Mouse (Mus musculus) liver, embryonic 13.5 days (tissue): Measurements from ENCODE around the gene L1td1. TPM values are rescaled to one million over a fixed set of nuclear protein-coding genes. Genes with fewer than 3 reads are reported as not detected.

Experiments used
- ATAC-seq: fragments of 200-750 bp; cut with Nextera tagmentation; 2 replicates; pipeline ENCODE4 v1.8.0; 2017; ENCODE audit warnings: low read depth, mild to moderate bottlenecking, moderate number of reproducible peaks, moderate library complexity
- DNase-seq: peaks from one replicate; pipeline ENCODE4 v3.0.0; 2022
- H3K27ac ChIP-seq: fragments of 300-500 bp; sonication (generic); 2 replicates; pipeline ENCODE4 v1.5.1; 2015; ENCODE audit warnings: moderate library complexity, mild to moderate bottlenecking, inconsistent platforms
- H3K27me3 ChIP-seq: fragments of 300-500 bp; sonication (generic); 2 replicates; pipeline ENCODE4 v1.6.1; 2015; ENCODE audit warnings: mild to moderate bottlenecking, inconsistent platforms
- H3K36me3 ChIP-seq: fragments of 300-500 bp; sonication (generic); 2 replicates; pipeline ENCODE4 v1.6.1; 2015; ENCODE audit warnings: mild to moderate bottlenecking, inconsistent platforms
- H3K4me1 ChIP-seq: fragments of 300-500 bp; sonication (generic); replicated peaks from 2 replicates; pipeline ENCODE4 v1.6.1; 2015; ENCODE audit warnings: inconsistent platforms
- H3K4me2 ChIP-seq: fragments of 300-500 bp; sonication (generic); 2 replicates; pipeline ENCODE4 v1.6.1; 2015; ENCODE audit warnings: inconsistent platforms, mild to moderate bottlenecking, moderate library complexity
- H3K4me3 ChIP-seq: fragments of 300-500 bp; sonication (generic); replicated peaks from 2 replicates; pipeline ENCODE4 v1.5.1; 2015; ENCODE audit warnings: mild to moderate bottlenecking, inconsistent platforms
- H3K9ac ChIP-seq: fragments of 300-500 bp; sonication (generic); 2 replicates; pipeline ENCODE4 v1.6.1; 2015; ENCODE audit warnings: mild to moderate bottlenecking, inconsistent platforms
- H3K9me3 ChIP-seq: fragments of 300-500 bp; sonication (generic); replicated peaks from 2 replicates; pipeline ENCODE4 v1.6.1; 2016; ENCODE audit warnings: inconsistent platforms
- WGBS: fragments of 180-500 bp; shearing (Covaris S2); methylation state at CpG from one replicate; pipeline ENCODE4 v1.1.7; 2015; ENCODE audit not compliant: insufficient replicate concordance; 5-methylcytosine and 5-hydroxymethylcytosine counted together
- polyA plus RNA-seq: library from polyadenylated mRNA; unstranded; fragments of >200 nt; fragmentation: Nextera tagmentation; extraction: Ambion mirVana; gene quantifications from 2 replicates; pipeline ENCODE4 v1.2.1, GENCODE M21; 2015

The L1td1 gene
- polyA plus RNA-seq, 1 experiment from 2014 or later: not detected

- H3K27ac ChIP-seq: no peak overlapping the region
These were observed 16.8 kb downstream of the L1td1 start for GRCm38 (mm10) chr4:98743209-98743905.

GRCm38 (mm10) chr4:98743906-98744210, 17.3 kb downstream of the L1td1 start:
- H3K27me3 ChIP-seq: no peaks in the 10 kb centered on the region
- H3K27ac ChIP-seq: no peak overlapping the region
- no peaks in the 10 kb centered on the region for H3K36me3 ChIP-seq
- H3K4me3 ChIP-seq: no peak overlapping the region
- no peak for ATAC-seq
- H3K4me1 ChIP-seq: no peaks in the 10 kb centered on the region
- no peak overlapping the region for H3K9ac ChIP-seq
- no peaks in the 10 kb centered on the region for H3K9me3 ChIP-seq
- 32% methylated on average over 7 of the region's 7 CpGs for WGBS
- no peak for DNase-seq
- no peak overlapping the region for H3K4me2 ChIP-seq

More at GRCm38 (mm10) chr4:98743209-98743905, 16.8 kb downstream of the L1td1 start:
- DNase-seq (no peak), ATAC-seq (no peak)
- H3K27me3 ChIP-seq: no peaks in the 10 kb centered on the region
- no peaks in the 10 kb centered on the region for H3K4me1 ChIP-seq
- H3K9me3 ChIP-seq: no peaks in the 10 kb centered on the region
- no peak overlapping the region for H3K4me2 ChIP-seq
- no peaks in the 10 kb centered on the region for H3K36me3 ChIP-seq
- no peak overlapping the region for H3K9ac ChIP-seq
- WGBS: 57% methylated on average over 3 of the region's 3 CpGs
- H3K4me3 ChIP-seq: no peak overlapping the region

GRCm38 (mm10) chr4:98754456-98754855, 27.9 kb downstream of the L1td1 start:
- 70% methylated on average over 4 of the region's 4 CpGs for WGBS
- ATAC-seq: no peak
- Histone ChIP-seq H3K4me1 (no peaks in the 10 kb centered on the region), H3K4me2 (no peak overlapping the region), H3K4me3 (no peak overlapping the region), H3K27ac (no peak overlapping the region), H3K36me3 (no peaks in the 10 kb centered on the region), H3K9me3 (no peaks in the 10 kb centered on the region), H3K27me3 (no peaks in the 10 kb centered on the region), H3K9ac (no peak overlapping the region)
- DNase-seq: no peak

- Histone ChIP-seq H3K4me3 (no peak overlapping the region), H3K36me3 (no peaks in the 10 kb centered on the region), H3K27me3 (no peaks in the 10 kb centered on the region), H3K9me3 (no peaks in the 10 kb centered on the region), H3K9ac (no peak overlapping the region), H3K27ac (no peak overlapping the region), H3K4me2 (no peak overlapping the region), H3K4me1 (no peaks in the 10 kb centered on the region)
- DNase-seq: no peak
- no peak for ATAC-seq
- WGBS: 69% methylated on average over 11 of the region's 11 CpGs
These were observed 29.6 kb downstream of the L1td1 start for GRCm38 (mm10) chr4:98756141-98756540.

- no peak overlapping the region for H3K4me3 ChIP-seq
- H3K27me3 ChIP-seq: no peaks in the 10 kb centered on the region
- no peaks in the 10 kb centered on the region for H3K9me3 ChIP-seq
- no peak for ATAC-seq
- 56% methylated on average over 4 of the region's 4 CpGs for WGBS
- H3K36me3 ChIP-seq: no peaks in the 10 kb centered on the region
- no peak overlapping the region for H3K4me2 ChIP-seq
- H3K27ac ChIP-seq: no peak overlapping the region
- H3K9ac ChIP-seq: no peak overlapping the region
- no peak for DNase-seq
- no peaks in the 10 kb centered on the region for H3K4me1 ChIP-seq
These were observed 31.7 kb downstream of the L1td1 start for GRCm38 (mm10) chr4:98758012-98758821.

GRCm38 (mm10) chr4:98758872-98759518, 32.5 kb downstream of the L1td1 start:
- H3K27ac ChIP-seq: no peak overlapping the region
- H3K27me3 ChIP-seq: no peaks in the 10 kb centered on the region
- H3K4me3 ChIP-seq: no peak overlapping the region
- H3K9ac ChIP-seq: no peak overlapping the region
- DNase-seq: no peak
- no peak overlapping the region for H3K4me2 ChIP-seq
- no peaks in the 10 kb centered on the region for H3K9me3 ChIP-seq
- H3K4me1 ChIP-seq: no peaks in the 10 kb centered on the region
- 0 out of 2 replicates have a peak, but pooled peaks have one; percentile 15 for ATAC-seq
- H3K36me3 ChIP-seq: no peaks in the 10 kb centered on the region
- 54% methylated on average over 3 of the region's 3 CpGs for WGBS

GRCm38 (mm10) chr4:98767134-98768133, 40.9 kb downstream of the L1td1 start:
- H3K9ac ChIP-seq: no peak overlapping the region
- WGBS: 67% methylated on average over 14 of the region's 14 CpGs
- DNase-seq: no peak
- H3K36me3 ChIP-seq: no peaks in the 10 kb centered on the region
- no peaks in the 10 kb centered on the region for H3K27me3 ChIP-seq
- no peak overlapping the region for H3K27ac ChIP-seq
- H3K4me3 ChIP-seq: no peak overlapping the region
- H3K4me2 ChIP-seq: no peak overlapping the region
- no peak for ATAC-seq
- no peaks in the 10 kb centered on the region for H3K4me1 ChIP-seq
- H3K9me3 ChIP-seq: no peaks in the 10 kb centered on the region

GRCm38 (mm10) chr4:98773785-98774184, 47.3 kb downstream of the L1td1 start:
- ATAC-seq: no peak

GRCm38 (mm10) chr4:98776721-98777427, 50.3 kb downstream of the L1td1 start:
- H3K9me3 ChIP-seq: no peaks in the 10 kb centered on the region
- ATAC-seq (no peak), DNase-seq (no peak)
- H3K27ac ChIP-seq: no peak overlapping the region
- 71% methylated on average over 10 of the region's 10 CpGs for WGBS
- H3K36me3 ChIP-seq: no peaks in the 10 kb centered on the region
- H3K4me1 ChIP-seq: no peaks in the 10 kb centered on the region
- no peak overlapping the region for H3K4me2 ChIP-seq
- H3K4me3 ChIP-seq: no peak overlapping the region
- H3K27me3 ChIP-seq: no peaks in the 10 kb centered on the region; the same call in none of the 2 replicates
- no peak overlapping the region for H3K9ac ChIP-seq

More at GRCm38 (mm10) chr4:98773785-98774184, 47.3 kb downstream of the L1td1 start:
- DNase-seq: no peak
- no peak overlapping the region for H3K27ac ChIP-seq
- no peaks in the 10 kb centered on the region for H3K4me1 ChIP-seq
- H3K4me3 ChIP-seq: no peak overlapping the region
- H3K27me3 ChIP-seq: no peaks in the 10 kb centered on the region; the same call in 1 of the 2 replicates
- H3K4me2 ChIP-seq: no peak overlapping the region
- no peaks in the 10 kb centered on the region for H3K36me3 ChIP-seq
- H3K9ac ChIP-seq: no peak overlapping the region
- 62% methylated on average over 5 of the region's 5 CpGs for WGBS
- no peaks in the 10 kb centered on the region for H3K9me3 ChIP-seq

GRCm38 (mm10) chr4:98777464-98777863, 50.9 kb downstream of the L1td1 start:
- WGBS: 58% methylated on average over 6 of the region's 6 CpGs
- Histone ChIP-seq H3K4me1 (no peaks in the 10 kb centered on the region), H3K27me3 (no peaks in the 10 kb centered on the region; the same call in none of the 2 replicates), H3K27ac (no peak overlapping the region), H3K9me3 (no peaks in the 10 kb centered on the region), H3K4me3 (no peak overlapping the region), H3K9ac (no peak overlapping the region), H3K4me2 (no peak overlapping the region), H3K36me3 (no peaks in the 10 kb centered on the region)
- no peak for ATAC-seq
- DNase-seq: no peak
